Mouse (Mus musculus): ENCODE data around the gene Tesc. TPM values are rescaled to one million over a fixed set of nuclear protein-coding genes. Genes with fewer than 3 reads are reported as not detected.
A peak's percentile ranks its signal among the peaks of the same experiment; 100 is the strongest.

The Tesc gene
- polyA plus RNA-seq, 2 experiments, result 0.58 to 1.2 TPM

DNA sequence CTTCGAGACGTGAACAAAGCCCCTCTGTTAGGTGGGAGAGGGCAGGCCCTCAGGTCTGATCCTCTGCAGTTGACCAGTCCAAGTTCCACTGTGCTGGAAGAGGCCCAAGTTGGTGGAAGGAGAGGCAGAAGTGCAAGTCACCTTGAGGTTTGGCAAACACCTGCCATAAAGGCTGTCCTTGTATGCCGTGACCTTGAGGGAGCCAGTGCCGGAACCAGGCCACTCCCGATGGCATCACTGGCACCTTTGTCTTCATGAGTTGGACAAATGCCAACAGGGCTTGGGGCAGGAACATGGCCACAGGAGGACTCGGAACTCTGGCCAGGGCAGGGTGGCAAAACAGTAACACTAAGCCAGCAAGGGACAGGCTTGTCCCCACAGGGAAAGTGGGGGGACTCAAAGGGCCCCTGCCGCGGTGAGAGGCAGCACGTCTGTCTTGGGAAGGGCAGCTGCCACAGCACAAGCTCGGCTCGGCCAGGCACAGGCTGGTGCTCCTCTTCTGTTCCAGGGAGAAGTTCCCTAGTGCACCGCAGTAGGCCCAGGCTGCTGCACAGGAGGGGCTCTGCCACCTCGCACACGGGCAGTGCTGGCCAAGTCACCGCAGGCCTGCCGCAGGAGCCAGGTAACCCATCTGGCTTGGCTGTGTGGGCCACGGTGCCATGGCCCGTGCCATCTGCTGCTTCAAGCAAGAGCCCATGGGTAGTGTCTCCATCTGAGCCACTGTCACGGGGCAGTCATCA is 38.1 kb downstream of the Tesc start:
- no peaks in the 10 kb centered on the region for H3K9me3 ChIP-seq (ENCODE audit: control insufficient read depth, low read length)
- WGBS (ENCODE audit: insufficient replicate concordance), result 82% methylated on average over 19 of the region's 19 CpGs
- no peaks in the 10 kb centered on the region for H3K27me3 ChIP-seq (ENCODE audit: control insufficient read depth, insufficient read depth, low read length)
- DNase-seq (ENCODE audit: low read depth in 3 of 3, low spot score in 3 of 3) (no peak), ATAC-seq (ENCODE audit: insufficient read depth) (no peak)
- no peak overlapping the region for H3K9ac ChIP-seq (replicated peaks)
- TF ChIP-seq EP300 (IDR thresholded peaks at IDR 0.05; ENCODE audit: low read depth) (no peak), CTCF (IDR thresholded peaks at IDR 0.05; ENCODE audit: low read depth) (no peak)
- H3K4me3 ChIP-seq (ENCODE audit: insufficient read depth in 1 of 2, low read depth in 2 of 2, low read length in 2 of 2), result no peak overlapping the region
- H3K4me1 ChIP-seq (replicated peaks; ENCODE audit: control insufficient read depth in 2 of 2, insufficient read depth in 2 of 2, low read length in 1 of 2), result no peaks in the 10 kb centered on the region
- no peak overlapping the region for H3K4me2 ChIP-seq (ENCODE audit: low read depth)
- H3K36me3 ChIP-seq (replicated peaks; ENCODE audit: control insufficient read depth, insufficient read depth, low read depth), result no peaks in the 10 kb centered on the region
- H3K27ac ChIP-seq, result no peak overlapping the region

DNA sequence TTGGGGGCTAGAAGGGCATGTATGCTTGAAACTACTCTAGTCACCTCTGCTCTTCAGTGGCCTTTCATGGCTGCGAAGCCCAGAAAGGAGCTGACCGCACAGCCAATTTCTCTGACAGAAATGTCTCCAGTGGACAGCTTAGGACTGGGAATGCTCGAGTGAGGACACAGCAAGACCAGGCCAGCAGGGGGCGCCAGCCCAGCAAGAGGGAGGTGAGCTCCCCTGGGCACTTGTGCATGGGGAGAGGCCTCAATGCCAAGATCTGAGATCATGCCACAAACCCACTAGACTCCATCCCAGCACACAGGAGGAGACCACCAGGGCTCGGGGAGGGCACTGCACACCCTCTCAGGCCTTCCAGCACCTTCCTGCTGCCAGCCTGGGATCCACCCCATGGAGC is 39.3 kb downstream of the Tesc start:
- Histone ChIP-seq H3K9me3 (ENCODE audit: control insufficient read depth, low read length) (no peaks in the 10 kb centered on the region), H3K4me2 (ENCODE audit: low read depth) (no peak overlapping the region), H3K4me1 (replicated peaks; ENCODE audit: control insufficient read depth in 2 of 2, insufficient read depth in 2 of 2, low read length in 1 of 2) (no peaks in the 10 kb centered on the region), H3K27ac (no peak overlapping the region), H3K27me3 (ENCODE audit: control insufficient read depth, insufficient read depth, low read length) (no peaks in the 10 kb centered on the region), H3K4me3 (ENCODE audit: insufficient read depth in 1 of 2, low read depth in 2 of 2, low read length in 2 of 2) (no peak overlapping the region), H3K9ac (replicated peaks) (no peak overlapping the region), H3K36me3 (replicated peaks; ENCODE audit: control insufficient read depth, insufficient read depth, low read depth) (no peaks in the 10 kb centered on the region)
- TF ChIP-seq EP300 (IDR thresholded peaks at IDR 0.05; ENCODE audit: low read depth) (no peak), CTCF (IDR thresholded peaks at IDR 0.05; ENCODE audit: low read depth) (peak; percentile 84)
- 50% methylated on average over 5 of the region's 5 CpGs for WGBS (ENCODE audit: insufficient replicate concordance)
- DNase-seq (ENCODE audit: low read depth in 3 of 3, low spot score in 3 of 3), result peak in 2 of 3 experiments; percentile 13 to 17
- no peak for ATAC-seq (ENCODE audit: insufficient read depth)

DNA sequence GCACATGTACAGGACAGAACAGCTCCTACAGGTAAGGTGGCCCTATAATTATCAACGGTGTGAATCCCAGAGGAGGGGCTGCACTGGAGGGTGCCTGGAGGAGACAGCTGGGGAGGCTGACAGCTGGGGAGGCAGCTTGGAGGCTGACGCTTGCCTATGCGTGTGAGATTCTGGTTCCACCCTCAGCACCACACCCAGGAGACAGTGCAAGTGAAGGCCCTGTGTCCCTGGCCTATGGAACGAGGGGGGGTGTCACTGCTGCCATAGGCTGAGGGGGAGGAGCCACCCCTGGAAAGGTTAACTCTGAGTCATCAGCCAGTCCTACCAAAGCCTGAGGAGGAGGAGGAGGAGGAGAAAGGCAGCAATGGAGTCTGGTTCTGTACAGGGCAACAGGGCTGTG is 40.0 kb downstream of the Tesc start:
- Histone ChIP-seq H3K4me2 (ENCODE audit: low read depth) (no peak overlapping the region), H3K36me3 (replicated peaks; ENCODE audit: control insufficient read depth, insufficient read depth, low read depth) (no peaks in the 10 kb centered on the region), H3K9me3 (ENCODE audit: control insufficient read depth, low read length) (no peaks in the 10 kb centered on the region), H3K4me1 (replicated peaks; ENCODE audit: control insufficient read depth in 2 of 2, insufficient read depth in 2 of 2, low read length in 1 of 2) (no peaks in the 10 kb centered on the region), H3K4me3 (ENCODE audit: insufficient read depth in 1 of 2, low read depth in 2 of 2, low read length in 2 of 2) (no peak overlapping the region), H3K27me3 (ENCODE audit: control insufficient read depth, insufficient read depth, low read length) (no peaks in the 10 kb centered on the region), H3K9ac (replicated peaks) (no peak overlapping the region), H3K27ac (no peak overlapping the region)
- 49% methylated on average over 4 of the region's 4 CpGs for WGBS (ENCODE audit: insufficient replicate concordance)
- DNase-seq (ENCODE audit: low read depth in 3 of 3, low spot score in 3 of 3) (no peak), ATAC-seq (ENCODE audit: insufficient read depth) (peak; percentile 18; the same call in 1 of the 2 replicates)
- TF ChIP-seq CTCF (IDR thresholded peaks at IDR 0.05; ENCODE audit: low read depth) (no peak), EP300 (IDR thresholded peaks at IDR 0.05; ENCODE audit: low read depth) (no peak)

DNA sequence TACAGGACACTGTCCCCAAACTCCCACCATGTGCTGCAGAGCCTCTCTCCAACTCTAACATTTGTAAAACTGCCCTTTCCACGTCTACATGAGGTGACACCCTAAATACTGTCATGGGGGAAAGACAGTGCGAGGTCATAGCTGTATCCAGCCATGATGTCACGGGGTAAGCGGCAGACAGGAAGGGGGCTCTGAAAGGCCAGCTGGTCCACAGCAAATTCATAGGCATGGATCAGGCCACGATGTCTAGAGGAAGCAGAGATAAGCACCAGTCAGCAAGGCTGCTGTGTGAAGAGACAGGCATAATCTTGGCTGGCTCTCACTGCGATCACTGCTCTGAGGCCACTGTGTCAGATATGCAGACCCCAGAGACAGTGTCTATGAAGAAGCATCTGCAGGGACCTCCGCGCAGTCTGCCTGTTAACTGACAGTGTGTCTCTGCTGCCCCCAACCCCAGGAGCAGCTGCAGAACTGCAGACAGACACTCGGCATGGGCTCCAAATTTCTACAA is 40.5 kb downstream of the Tesc start:
- no peak overlapping the region for H3K4me2 ChIP-seq (ENCODE audit: low read depth)
- TF ChIP-seq CTCF (IDR thresholded peaks at IDR 0.05; ENCODE audit: low read depth), result no peak
- no peak for TF ChIP-seq EP300 (IDR thresholded peaks at IDR 0.05; ENCODE audit: low read depth)
- ATAC-seq (ENCODE audit: insufficient read depth), result no peak
- no peaks in the 10 kb centered on the region for H3K4me1 ChIP-seq (replicated peaks; ENCODE audit: control insufficient read depth in 2 of 2, insufficient read depth in 2 of 2, low read length in 1 of 2)
- no peaks in the 10 kb centered on the region for H3K27me3 ChIP-seq (ENCODE audit: control insufficient read depth, insufficient read depth, low read length)
- no peak overlapping the region for H3K27ac ChIP-seq
- H3K9ac ChIP-seq (replicated peaks), result no peak overlapping the region
- no peaks in the 10 kb centered on the region for H3K9me3 ChIP-seq (ENCODE audit: control insufficient read depth, low read length)
- WGBS (ENCODE audit: insufficient replicate concordance), result 66% methylated on average over 9 of the region's 9 CpGs
- H3K36me3 ChIP-seq (replicated peaks; ENCODE audit: control insufficient read depth, insufficient read depth, low read depth), result no peaks in the 10 kb centered on the region
- DNase-seq (ENCODE audit: low read depth in 3 of 3, low spot score in 3 of 3), result no peak
- no peak overlapping the region for H3K4me3 ChIP-seq (ENCODE audit: insufficient read depth in 1 of 2, low read depth in 2 of 2, low read length in 2 of 2)

DNA sequence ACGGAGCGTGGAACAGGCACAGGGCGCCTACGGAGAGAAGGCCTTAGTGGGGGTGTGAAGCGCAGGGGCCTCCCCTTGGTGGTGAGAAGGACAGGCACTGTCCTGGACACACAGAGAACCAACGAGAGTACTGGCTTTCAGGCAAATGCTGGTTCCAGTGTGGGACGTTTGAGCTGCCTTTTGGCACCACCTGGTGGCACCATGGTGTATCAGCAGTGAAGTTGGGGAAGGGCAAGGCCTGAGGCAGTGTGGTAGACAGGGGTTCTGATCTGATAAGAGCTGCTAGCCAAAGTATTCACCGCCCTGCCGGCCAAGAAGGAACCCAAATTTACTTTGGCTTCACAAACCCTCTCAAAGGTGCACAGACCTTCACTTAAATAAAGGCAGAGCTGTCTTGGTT is 41.8 kb downstream of the Tesc start:
- Histone ChIP-seq H3K36me3 (replicated peaks; ENCODE audit: control insufficient read depth, insufficient read depth, low read depth) (no peaks in the 10 kb centered on the region), H3K4me2 (ENCODE audit: low read depth) (no peak overlapping the region), H3K4me3 (ENCODE audit: insufficient read depth in 1 of 2, low read depth in 2 of 2, low read length in 2 of 2) (no peak overlapping the region), H3K4me1 (replicated peaks; ENCODE audit: control insufficient read depth in 2 of 2, insufficient read depth in 2 of 2, low read length in 1 of 2) (no peaks in the 10 kb centered on the region), H3K9me3 (ENCODE audit: control insufficient read depth, low read length) (no peaks in the 10 kb centered on the region), H3K27me3 (ENCODE audit: control insufficient read depth, insufficient read depth, low read length) (no peaks in the 10 kb centered on the region), H3K27ac (no peak overlapping the region), H3K9ac (replicated peaks) (no peak overlapping the region)
- peak; percentile 90 for TF ChIP-seq CTCF (IDR thresholded peaks at IDR 0.05; ENCODE audit: low read depth)
- no peak for TF ChIP-seq EP300 (IDR thresholded peaks at IDR 0.05; ENCODE audit: low read depth)
- 48% methylated on average over 9 of the region's 9 CpGs for WGBS (ENCODE audit: insufficient replicate concordance)
- ATAC-seq (ENCODE audit: insufficient read depth) (peak; percentile 57), DNase-seq (ENCODE audit: low read depth in 3 of 3, low spot score in 3 of 3) (peak; percentile 28 to 39 (median 35))

Measured in liver, embryonic 14.5 days (tissue).